Comparison of ENCODE assay signal across 11 mouse cellular contexts in the genomic region with DNA sequence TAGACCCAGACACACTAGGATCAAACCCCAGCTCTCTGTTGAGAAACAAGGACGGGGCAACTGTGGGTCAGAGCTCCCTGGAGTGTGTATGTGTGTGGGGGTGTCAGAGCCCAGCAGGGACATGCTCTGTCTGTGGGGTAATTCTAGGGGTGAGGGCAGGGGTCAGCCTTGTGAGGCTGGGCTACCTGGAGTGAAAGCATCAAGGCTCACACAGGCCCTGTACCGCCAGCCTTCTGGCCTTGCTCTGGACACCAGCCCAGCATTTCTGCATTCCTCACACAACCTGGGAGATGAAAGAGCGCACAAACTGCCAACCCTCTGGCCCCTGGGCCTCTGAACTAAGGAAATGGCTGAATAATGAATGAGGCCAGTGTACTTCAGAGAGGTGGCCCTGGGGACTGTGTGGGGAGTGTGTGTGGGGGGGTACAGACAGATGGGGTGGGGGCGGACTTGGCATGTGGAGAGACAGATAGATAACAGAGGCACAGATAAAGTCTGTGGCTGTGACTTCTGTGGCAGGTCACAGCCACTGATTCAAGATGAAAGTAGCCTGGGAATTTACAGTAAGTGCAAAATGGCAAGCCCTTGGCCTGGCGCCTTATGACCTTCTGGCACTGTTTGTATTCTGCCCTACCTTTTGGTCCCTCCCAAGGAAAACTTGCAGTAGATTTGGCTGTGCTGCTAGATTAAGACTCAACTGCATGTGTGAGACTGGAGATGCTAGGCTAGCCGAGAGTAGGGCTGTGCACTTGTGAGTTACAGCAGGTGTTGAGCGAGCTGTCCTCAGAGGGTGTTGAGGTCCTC.
DNase-seq lines count a peak whose midpoint lies in the region; ATAC-seq and TF ChIP-seq lines count a peak whose summit lies in the region.
"Had no signal": no experiment of that assay in that cellular context is flagged by ENCODE, and none has a peak within 500 bp of the region (broad histone marks: within the 10 kb centered on the region; RNA-seq: fewer than 3 reads in every experiment).

No protein-coding gene starts in this region.

- H3K4me1 ChIP-seq in forebrain, embryonic 14.5 days (ENCODE audit: control insufficient read depth, insufficient read depth, low read length) = no peaks in the 10 kb centered on the region
- no peaks in the 10 kb centered on the region for H3K4me1 ChIP-seq in forebrain, embryonic 16.5 days (replicated peaks; ENCODE audit: control insufficient read depth, insufficient read depth, low read length)
- H3K4me1 ChIP-seq in neural tube, embryonic 15.5 days = 0 out of 2 replicates have a peak, but pooled peaks cover 11% of the 10 kb centered on the region
- H3K4me1 ChIP-seq in midbrain, postnatal 0 days (ENCODE audit: insufficient read depth, low read length) = no peaks in the 10 kb centered on the region
- no peaks in the 10 kb centered on the region for H3K4me1 ChIP-seq in liver, embryonic 12.5 days

- H3K4me3 ChIP-seq in forebrain, embryonic 14.5 days (ENCODE audit: low read depth, low read length) = no peak overlapping the region
- no peak overlapping the region for H3K4me3 ChIP-seq in forebrain, embryonic 16.5 days (replicated peaks; ENCODE audit: low read length)
- no peak overlapping the region for H3K4me3 ChIP-seq in neural tube, embryonic 15.5 days (replicated peaks)
- H3K4me3 ChIP-seq in midbrain, postnatal 0 days (ENCODE audit: low read depth, low read length) = no peak overlapping the region
- no peak overlapping the region for H3K4me3 ChIP-seq in liver, embryonic 12.5 days

- no peak overlapping the region for H3K27ac ChIP-seq in forebrain, embryonic 14.5 days (ENCODE audit: low read depth, low read length)
- no peak overlapping the region for H3K27ac ChIP-seq in forebrain, embryonic 16.5 days (ENCODE audit: low read length)
- H3K27ac ChIP-seq in neural tube, embryonic 15.5 days (replicated peaks) = no peak overlapping the region
- H3K27ac ChIP-seq in midbrain, postnatal 0 days (ENCODE audit: low read depth, low read length) = no peak overlapping the region
- no peak overlapping the region for H3K27ac ChIP-seq in liver, embryonic 12.5 days

- ATAC-seq in forebrain, embryonic 14.5 days = peak; percentile 32; the same call in 1 of the 2 replicates
- ATAC-seq in forebrain, embryonic 16.5 days = no peak
- ATAC-seq in neural tube, embryonic 15.5 days (ENCODE audit: low FRiP score) = no peak
- ATAC-seq in midbrain, postnatal 0 days (ENCODE audit: low FRiP score) = peak; percentile 49; the same call in 1 of the 2 replicates
- ATAC-seq in liver, embryonic 12.5 days = no peak
- ATAC-seq: liver, postnatal 0 days had no signal

- H3K4me2 ChIP-seq in forebrain, embryonic 14.5 days (ENCODE audit: low read length) = no peak overlapping the region
- no peak overlapping the region for H3K4me2 ChIP-seq in forebrain, embryonic 16.5 days (ENCODE audit: low read length)
- no peak overlapping the region for H3K4me2 ChIP-seq in neural tube, embryonic 15.5 days
- no peak overlapping the region for H3K4me2 ChIP-seq in midbrain, postnatal 0 days (ENCODE audit: low read depth, low read length, poor library complexity, severe bottlenecking)
- H3K4me2 ChIP-seq in liver, embryonic 12.5 days = no peak overlapping the region

- H3K36me3 ChIP-seq in forebrain, embryonic 14.5 days (ENCODE audit: control insufficient read depth, insufficient read depth, low read length) = no peaks in the 10 kb centered on the region
- H3K36me3 ChIP-seq in forebrain, embryonic 16.5 days (ENCODE audit: control insufficient read depth, insufficient read depth) = no peaks in the 10 kb centered on the region
- no peaks in the 10 kb centered on the region for H3K36me3 ChIP-seq in neural tube, embryonic 15.5 days
- no peaks in the 10 kb centered on the region for H3K36me3 ChIP-seq in midbrain, postnatal 0 days (ENCODE audit: insufficient read depth, low read length)
- H3K36me3 ChIP-seq in liver, embryonic 12.5 days = no peaks in the 10 kb centered on the region

- peak; percentile 29 for DNase-seq in forebrain, embryonic 14.5 days (ENCODE audit: low spot score)
- DNase-seq in neural tube, embryonic 10.5 days (ENCODE audit: extremely low spot score, low spot score) = peak; percentile 32
- peak; percentile 61 for DNase-seq in kidney, adult 9 months
- peak; percentile 19 for DNase-seq in midbrain, postnatal 0 days (ENCODE audit: low spot score)
- DNase-seq in ovary, postnatal 10 days (ENCODE audit: low spot score) = no peak
- DNase-seq: gastrocnemius, postnatal 10 days; left cerebral cortex, postnatal 4 days; liver, postnatal 0 days had no signal

- no peaks in the 10 kb centered on the region for H3K9me3 ChIP-seq in forebrain, embryonic 14.5 days (replicated peaks; ENCODE audit: control insufficient read depth, low read length)
- no peaks in the 10 kb centered on the region for H3K9me3 ChIP-seq in forebrain, embryonic 16.5 days (ENCODE audit: control insufficient read depth, low read length)
- no peaks in the 10 kb centered on the region for H3K9me3 ChIP-seq in neural tube, embryonic 15.5 days (replicated peaks)
- H3K9me3 ChIP-seq in midbrain, postnatal 0 days (ENCODE audit: low read length) = no peaks in the 10 kb centered on the region
- no peaks in the 10 kb centered on the region for H3K9me3 ChIP-seq in liver, embryonic 12.5 days (replicated peaks)

- 69% methylated on average over 7 of the region's 7 CpGs for WGBS in forebrain, embryonic 14.5 days
- WGBS in forebrain, embryonic 16.5 days = 63% methylated on average over 7 of the region's 7 CpGs
- 68% methylated on average over 7 of the region's 7 CpGs for WGBS in neural tube, embryonic 15.5 days
- 54% methylated on average over 7 of the region's 7 CpGs for WGBS in midbrain, postnatal 0 days
- 65% methylated on average over 7 of the region's 7 CpGs for WGBS in liver, embryonic 12.5 days (ENCODE audit: insufficient replicate concordance)

- no peak overlapping the region for H3K9ac ChIP-seq in forebrain, embryonic 14.5 days (ENCODE audit: low read length)
- no peak overlapping the region for H3K9ac ChIP-seq in forebrain, embryonic 16.5 days (replicated peaks; ENCODE audit: low read depth, low read length)
- no peak overlapping the region for H3K9ac ChIP-seq in neural tube, embryonic 15.5 days (replicated peaks)
- H3K9ac ChIP-seq in midbrain, postnatal 0 days (replicated peaks; ENCODE audit: low read length, poor library complexity, severe bottlenecking) = no peak overlapping the region
- H3K9ac ChIP-seq in liver, embryonic 12.5 days = no peak overlapping the region
- H3K9ac ChIP-seq: liver, postnatal 0 days had no signal

- TF ChIP-seq CTCF in midbrain, postnatal 0 days (IDR thresholded peaks at IDR 0.05) = no peak

- 0 out of 2 replicates have a peak, but pooled peaks cover 3% of the 10 kb centered on the region for H3K27me3 ChIP-seq in forebrain, embryonic 14.5 days (replicated peaks; ENCODE audit: control insufficient read depth, insufficient read depth, low read length)
- no peaks in the 10 kb centered on the region for H3K27me3 ChIP-seq in forebrain, embryonic 16.5 days (replicated peaks; ENCODE audit: control insufficient read depth, insufficient read depth, low read length)
- H3K27me3 ChIP-seq in neural tube, embryonic 15.5 days (replicated peaks) = no peaks in the 10 kb centered on the region
- H3K27me3 ChIP-seq in midbrain, postnatal 0 days (ENCODE audit: insufficient read depth, low read length) = no peaks in the 10 kb centered on the region
- peaks cover 9% of the 10 kb centered on the region; the same call in 1 of the 2 replicates for H3K27me3 ChIP-seq in liver, embryonic 12.5 days (replicated peaks)

Comparison
In these comparisons a context has a peak if more than half of its experiments do, and no peak if none do; other contexts are left out.
1. ATAC-seq: peak in forebrain, embryonic 14.5 days (single experiment) and midbrain, postnatal 0 days (single experiment); none in forebrain, embryonic 16.5 days (single experiment), neural tube, embryonic 15.5 days (single experiment) and liver, embryonic 12.5 days (single experiment).